ENCODE assay signal across 9 mouse cellular contexts in the genomic region with DNA sequence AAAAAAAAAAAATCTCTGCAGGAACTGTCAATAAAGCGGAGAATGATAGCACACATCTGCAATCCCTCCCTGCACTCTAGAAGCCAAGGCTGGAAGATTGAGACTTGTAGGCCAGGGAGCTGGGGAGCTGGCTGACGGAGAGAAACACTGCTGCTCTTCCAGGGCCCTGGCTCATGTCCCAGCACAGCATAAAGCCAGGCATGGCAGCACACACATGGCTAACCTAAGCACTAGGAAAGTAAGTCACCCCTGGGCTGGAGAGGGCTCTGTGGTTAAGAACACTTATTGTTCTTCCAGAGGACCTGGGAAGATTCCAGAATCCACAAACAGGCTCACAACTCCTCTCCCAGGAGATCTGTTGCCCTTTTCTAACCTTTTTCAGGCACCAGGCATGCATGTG. TPM values are rescaled to one million over a fixed set of nuclear protein-coding genes. Genes with fewer than 3 reads are reported as not detected.
DNase-seq lines count a peak whose midpoint lies in the region; ATAC-seq and TF ChIP-seq lines count a peak whose summit lies in the region.
"Had no signal": no experiment of that assay in that cellular context is flagged by ENCODE, and none has a peak within 500 bp of the region (broad histone marks: within the 10 kb centered on the region; RNA-seq: fewer than 3 reads in every experiment).

No protein-coding gene starts in this region.

- H3K36me3 ChIP-seq in kidney, embryonic 14.5 days (ENCODE audit: control insufficient read depth, insufficient read depth, low read length) = no peaks in the 10 kb centered on the region
- no peaks in the 10 kb centered on the region for H3K36me3 ChIP-seq in liver, embryonic 16.5 days (ENCODE audit: control insufficient read depth, insufficient read depth)

- TF ChIP-seq POLR2A in brain, embryonic 14.5 days (IDR thresholded peaks at IDR 0.05; ENCODE audit: borderline replicate concordance, extremely low read depth, insufficient read depth, insufficient read length, poor library complexity, severe bottlenecking) = no peak

- 58% methylated on average over 2 of the region's 2 CpGs for WGBS in kidney, embryonic 14.5 days
- 68% methylated on average over 2 of the region's 2 CpGs for WGBS in liver, embryonic 16.5 days (ENCODE audit: insufficient replicate concordance)

- no peak for ATAC-seq in kidney, embryonic 14.5 days (ENCODE audit: low FRiP score, low TSS enrichment)
- ATAC-seq in liver, embryonic 16.5 days (ENCODE audit: low read depth) = no peak

- 0 out of 2 replicates have a peak, but pooled peaks cover 3% of the 10 kb centered on the region for H3K4me1 ChIP-seq in kidney, embryonic 14.5 days (ENCODE audit: control insufficient read depth, insufficient read depth, low read length)
- H3K4me1 ChIP-seq in liver, embryonic 16.5 days (ENCODE audit: control insufficient read depth, low read depth, low read length) = peaks cover 12% of the 10 kb centered on the region

- no peak for TF ChIP-seq CTCF in brain, embryonic 14.5 days (IDR thresholded peaks at IDR 0.05; ENCODE audit: borderline replicate concordance, extremely low read depth, insufficient read depth, insufficient read length)

- DNase-seq in kidney, postnatal 25 days = no peak
- peak; percentile 67 for DNase-seq in brain, embryonic 14.5 days (ENCODE audit: low read depth)
- peak; percentile 78 for DNase-seq in gastrocnemius, postnatal 25 days
- DNase-seq in testis, postnatal 14 days (ENCODE audit: low spot score) = peak; percentile 39
- DNase-seq in embryo, embryonic 10 days (ENCODE audit: low spot score) = no peak
- DNase-seq in embryo, embryonic 11 days = no peak

- H3K9ac ChIP-seq in kidney, embryonic 14.5 days (ENCODE audit: low read depth, low read length) = no peak overlapping the region
- no peak overlapping the region for H3K9ac ChIP-seq in liver, embryonic 16.5 days (ENCODE audit: low read depth, low read length)

- no peak overlapping the region for H3K4me2 ChIP-seq in kidney, embryonic 14.5 days (replicated peaks; ENCODE audit: low read depth, low read length)
- no peak overlapping the region for H3K4me2 ChIP-seq in liver, embryonic 16.5 days (ENCODE audit: low read depth, low read length)

- no peak overlapping the region for H3K4me3 ChIP-seq in kidney, embryonic 14.5 days (ENCODE audit: low read length)
- no peak overlapping the region for H3K4me3 ChIP-seq in liver, embryonic 16.5 days (ENCODE audit: low read depth, low read length)
- H3K4me3 ChIP-seq: megakaryocyte, embryonic 14.5 days had no signal

- no peaks in the 10 kb centered on the region for H3K27me3 ChIP-seq in kidney, embryonic 14.5 days (ENCODE audit: control insufficient read depth, insufficient read depth, low read length)
- no peaks in the 10 kb centered on the region for H3K27me3 ChIP-seq in liver, embryonic 16.5 days (ENCODE audit: control insufficient read depth, insufficient read depth, low read depth, low read length)

- H3K27ac ChIP-seq in kidney, embryonic 14.5 days (ENCODE audit: low read depth, low read length) = peak overlapping the region; percentile 34; the same call in 1 of the 2 replicates
- H3K27ac ChIP-seq in liver, embryonic 16.5 days (ENCODE audit: low read length) = peak overlapping the region; percentile 6

- no peaks in the 10 kb centered on the region for H3K9me3 ChIP-seq in kidney, embryonic 14.5 days (ENCODE audit: control insufficient read depth, low read length)
- H3K9me3 ChIP-seq in liver, embryonic 16.5 days (replicated peaks; ENCODE audit: control insufficient read depth, low read length) = no peaks in the 10 kb centered on the region
- H3K9me3 ChIP-seq: megakaryocyte, embryonic 14.5 days had no signal

RNA-seq across cellular contexts. Expression of a gene that starts 6.1 kb away (rescaled TPM):
- polyA plus RNA-seq in kidney, embryonic 14.5 days (2014; fragmentation: Nextera tagmentation; extraction: Ambion mirVana) = 53.6 and 64.7 TPM in 2 replicates
- polyA plus RNA-seq in brain, embryonic 14.5 days (2012; rRNA removed) = 94.0 and 107 TPM in 2 replicates
- 10 to 100 TPM; 14.4 to 20.0 TPM for total RNA-seq in gastrocnemius, postnatal 25 days (2021)
- 64.0 and 69.6 TPM in 2 replicates for polyA plus RNA-seq in liver, embryonic 16.5 days (2015; fragmentation: Nextera tagmentation; extraction: Ambion mirVana)

RNA-seq across cellular contexts. Expression of a gene that starts 35.2 kb away (rescaled TPM):
- 42.2 and 55.3 TPM in 2 replicates for polyA plus RNA-seq in kidney, embryonic 14.5 days (2014; fragmentation: Nextera tagmentation; extraction: Ambion mirVana)
- polyA plus RNA-seq in brain, embryonic 14.5 days (2012; rRNA removed) = 15.1 and 20.2 TPM in 2 replicates
- 1 to 10 TPM; 5.8 to 6.5 TPM for total RNA-seq in gastrocnemius, postnatal 25 days (2021)
- polyA plus RNA-seq in liver, embryonic 16.5 days (2015; fragmentation: Nextera tagmentation; extraction: Ambion mirVana) = 10.6 and 12.3 TPM in 2 replicates

RNA-seq across cellular contexts. Expression of a gene that starts 46.1 kb away (rescaled TPM):
- polyA plus RNA-seq in kidney, embryonic 14.5 days (2014; fragmentation: Nextera tagmentation; extraction: Ambion mirVana) = 0.41 TPM in 1 of 2 replicates, not detected in the other
- polyA plus RNA-seq in brain, embryonic 14.5 days (2012; rRNA removed) = 0.11 and 0.46 TPM in 2 replicates
- under 1 TPM; 0.59 to 0.70 TPM for total RNA-seq in gastrocnemius, postnatal 25 days (2021)
- not detected in 2 replicates for polyA plus RNA-seq in liver, embryonic 16.5 days (2015; fragmentation: Nextera tagmentation; extraction: Ambion mirVana)

Comparison
In these comparisons a context has a peak if more than half of its experiments do, and no peak if none do; other contexts are left out.
1. DNase-seq: peak in brain, embryonic 14.5 days (single experiment), gastrocnemius, postnatal 25 days (single experiment) and testis, postnatal 14 days (single experiment); none in kidney, postnatal 25 days (0 of 2), embryo, embryonic 10 days (single experiment) and embryo, embryonic 11 days (single experiment).